ENCODE assay signal across 24 mouse cellular contexts in the genomic region with DNA sequence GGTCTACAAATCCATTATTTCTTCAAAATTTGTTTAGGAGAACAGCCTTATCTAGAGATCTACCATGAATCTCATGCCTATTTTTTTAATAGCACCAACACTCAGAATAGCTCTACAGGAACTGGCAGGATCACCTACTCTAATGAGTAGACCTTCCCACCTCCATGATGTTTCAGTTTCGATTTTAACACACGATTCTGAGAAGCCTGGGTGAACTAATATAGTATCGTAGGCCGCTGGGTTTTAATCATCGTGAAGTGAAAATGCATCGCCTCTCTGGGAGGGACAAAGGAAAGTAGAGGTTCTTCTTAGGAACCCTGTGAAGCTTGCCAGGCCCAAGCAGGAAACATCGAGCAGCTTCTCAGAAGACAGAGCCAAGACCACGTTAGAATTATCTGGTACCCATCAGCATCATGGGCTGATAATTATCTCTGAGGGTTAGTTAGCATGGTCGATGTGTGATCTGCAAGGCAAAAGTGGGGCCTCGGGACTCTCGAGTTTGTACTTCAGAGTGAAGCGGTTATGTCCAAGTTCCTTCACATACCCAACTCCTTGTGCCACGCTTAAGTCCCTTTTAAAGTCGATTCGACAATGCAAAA.
DNase-seq lines count a peak whose midpoint lies in the region; ATAC-seq lines count a peak whose summit lies in the region.
"Had no signal": no experiment of that assay in that cellular context is flagged by ENCODE, and none has a peak within 500 bp of the region (broad histone marks: within the 10 kb centered on the region; RNA-seq: fewer than 3 reads in every experiment).

No protein-coding gene starts in this region.

- peak; percentile 97 for ATAC-seq in CD4-positive, CD25-positive, alpha-beta regulatory T cell, adult 4 months
- ATAC-seq in activated CD4-positive, CD25-positive, alpha-beta regulatory T cell, adult 4 months: peak; percentile 94
- 0 out of 2 replicates have a peak, but pooled peaks have one; percentile 26 for ATAC-seq in neutrophil, adult 5-6 weeks (ENCODE audit: extremely low read depth, insufficient number of reproducible peaks, low FRiP score, poor library complexity, severe bottlenecking)
- ATAC-seq: forebrain, embryonic 15.5 days; intestine, embryonic 15.5 days; lung, postnatal 0 days had no signal

- peak; percentile 51 for DNase-seq in A20 (ENCODE audit: low read depth, low spot score)
- no peak for DNase-seq in urinary bladder, postnatal 10 days (ENCODE audit: low spot score)
- DNase-seq in kidney, postnatal 25 days: no peak
- DNase-seq in urinary bladder, postnatal 4 days (ENCODE audit: low spot score in 2 of 2): no peak
- DNase-seq: adrenal gland, adult 8-10 months; cerebellum, adult 8-10 months; cerebellum, postnatal 25 days; gastrocnemius, adult 2 months; gastrocnemius, postnatal 36 days; heart, adult 18-20 months; heart, postnatal 4 days; kidney, adult 2 months; kidney, postnatal 4 days; liver, embryonic 13.5 days; lung, adult 18-20 months; lung, postnatal 4 days; right cerebral cortex, adult 18-20 months; thymus, postnatal 25 days had no signal

Comparison
In these comparisons a context has a peak if more than half of its experiments do, and no peak if none do; other contexts are left out.
1. ATAC-seq: peak in every context shown above with its lines; median percentile 97 in CD4-positive, CD25-positive, alpha-beta regulatory T cell, adult 4 months; 94 in activated CD4-positive, CD25-positive, alpha-beta regulatory T cell, adult 4 months; 26 in neutrophil, adult 5-6 weeks.